Mouse (Mus musculus) hindbrain, embryonic 14.5 days (tissue): ENCODE results near the gene Slpi. TPM values are rescaled to one million over a fixed set of nuclear protein-coding genes. Genes with fewer than 3 reads are reported as not detected.

Experiments
- microRNA-seq: library from miRNA; unstranded; fragments of <30 nt; microRNA quantifications from one replicate; pipeline ENCODE4, GENCODE M21; 2016
- polyA plus RNA-seq: library from polyadenylated mRNA; unstranded; fragments of >200 nt; fragmentation: Nextera tagmentation; extraction: Ambion mirVana; gene quantifications from 2 replicates; pipeline ENCODE4 v1.2.1, GENCODE M21; 2014

The Slpi gene
- polyA plus RNA-seq, 1 experiment from 2014 or later = 0.62 TPM

Small RNAs within 50 kb of the gene (microRNA-seq; reads per million reads assigned to microRNA genes)
- not detected for gene Mir7678

Other genes starting within 250 kb of the Slpi start
- gene Kcns1, start 218.0 kb downstream of the Slpi start, polyA plus RNA-seq = 1.1 and 1.6 TPM in 2 replicates
- not detected in 2 replicates for gene Wfdc5, start 206.4 kb downstream of the Slpi start, polyA plus RNA-seq
- not detected in 2 replicates for gene Wfdc12, start 198.5 kb downstream of the Slpi start, polyA plus RNA-seq
- not detected in 2 replicates for gene Wfdc15a, start 189.0 kb downstream of the Slpi start, polyA plus RNA-seq
- not detected in 2 replicates for gene Wfdc15b, start 167.4 kb downstream of the Slpi start, polyA plus RNA-seq
- not detected in 2 replicates for gene Svs2, start 150.6 kb downstream of the Slpi start, polyA plus RNA-seq
- gene Svs3b, start 132.5 kb downstream of the Slpi start, polyA plus RNA-seq = not detected in 2 replicates
- not detected in 2 replicates for gene Svs4, start 110.6 kb downstream of the Slpi start, polyA plus RNA-seq
- gene Svs3a, start 99.8 kb downstream of the Slpi start, polyA plus RNA-seq = not detected in 2 replicates
- gene Svs6, start 72.3 kb downstream of the Slpi start, polyA plus RNA-seq = not detected in 2 replicates
- not detected in 2 replicates for gene Svs5, start 56.4 kb downstream of the Slpi start, polyA plus RNA-seq
- 0.04 and 0.15 TPM in 2 replicates for gene Rbpjl, start 14.0 kb upstream of the Slpi start, polyA plus RNA-seq
- gene Matn4, start 16.1 kb upstream of the Slpi start, polyA plus RNA-seq = 0.44 and 0.75 TPM in 2 replicates
- 6.8 and 9.3 TPM in 2 replicates for gene Sdc4, start 54.8 kb upstream of the Slpi start, polyA plus RNA-seq
- 87.1 and 92.6 TPM in 2 replicates for gene Sys1, start 67.9 kb upstream of the Slpi start, polyA plus RNA-seq
- 8.6 and 10.0 TPM in 2 replicates for gene Gm20458, start 71.9 kb upstream of the Slpi start, polyA plus RNA-seq
- gene Trp53tg5, start 84.6 kb upstream of the Slpi start, polyA plus RNA-seq = 0.28 TPM in 1 of 2 replicates, not detected in the other
- gene Dbndd2, start 97.0 kb upstream of the Slpi start, polyA plus RNA-seq = 13.8 and 14.4 TPM in 2 replicates
- 109 and 110 TPM in 2 replicates for gene Pigt, start 108.4 kb upstream of the Slpi start, polyA plus RNA-seq
- 2.4 and 4.0 TPM in 2 replicates for gene Wfdc2, start 173.3 kb upstream of the Slpi start, polyA plus RNA-seq
- not detected in 2 replicates for gene Spint3, start 184.4 kb upstream of the Slpi start, polyA plus RNA-seq
- gene Wfdc6a, start 196.4 kb upstream of the Slpi start, polyA plus RNA-seq = 0.25 TPM in 1 of 2 replicates, not detected in the other
- not detected in 2 replicates for gene Eppin, start 204.5 kb upstream of the Slpi start, polyA plus RNA-seq
- not detected in 2 replicates for gene Wfdc6b, start 224.4 kb upstream of the Slpi start, polyA plus RNA-seq
- not detected in 2 replicates for gene Wfdc8, start 224.5 kb upstream of the Slpi start, polyA plus RNA-seq
- gene Wfdc16, start 249.7 kb upstream of the Slpi start, polyA plus RNA-seq = not detected in 2 replicates